Mouse (Mus musculus): ENCODE results near the gene Ppp4r3a. TPM values are rescaled to one million over a fixed set of nuclear protein-coding genes. Genes with fewer than 3 reads are reported as not detected.

Ppp4r3a gene
- polyA plus RNA-seq, 1 experiment from 2014 or later, result 31.1 TPM

DNA sequence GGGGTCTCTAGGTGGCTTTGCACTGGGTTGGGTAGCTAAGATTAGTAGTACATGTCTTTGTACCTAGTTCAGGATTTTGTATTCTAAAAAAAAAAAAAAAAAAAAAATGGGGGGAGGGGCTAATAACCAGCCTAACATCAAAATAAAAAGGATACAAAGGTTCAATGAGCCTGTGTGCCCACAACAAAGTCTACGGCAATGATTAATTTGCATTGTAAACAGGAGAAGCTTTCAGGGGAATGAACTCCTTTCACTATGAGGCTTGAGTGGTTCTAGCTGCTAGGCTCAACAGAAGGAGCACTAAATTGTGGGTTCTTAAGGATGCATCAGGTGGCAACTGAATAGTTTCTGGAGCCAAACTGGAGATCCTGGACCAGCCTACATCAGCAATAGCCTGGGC, 17.2 kb downstream of the Ppp4r3a start:
- no peak overlapping the region for H3K4me2 ChIP-seq (ENCODE audit: low read length)
- no peaks in the 10 kb centered on the region for H3K4me1 ChIP-seq (replicated peaks; ENCODE audit: insufficient read depth, low read length)
- no peak overlapping the region for H3K9ac ChIP-seq (ENCODE audit: low read depth, low read length)
- no peak overlapping the region for H3K4me3 ChIP-seq (replicated peaks; ENCODE audit: low read depth, low read length)
- no peak for ATAC-seq (replicated peaks; ENCODE audit: low FRiP score, low read depth)
- no peaks in the 10 kb centered on the region for H3K27me3 ChIP-seq (ENCODE audit: insufficient read depth, low read length)
- TF ChIP-seq CTCF (IDR thresholded peaks at IDR 0.05; ENCODE audit: low read depth), result no peak
- WGBS, result 83% methylated on average over 1 of the region's 1 CpGs
- no peak for DNase-seq (ENCODE audit: low spot score)
- no peaks in the 10 kb centered on the region for H3K9me3 ChIP-seq (replicated peaks; ENCODE audit: low read length)
- no peak overlapping the region for H3K27ac ChIP-seq
- H3K36me3 ChIP-seq (ENCODE audit: insufficient read depth, low read length), result peaks cover 17% of the 10 kb centered on the region

- H3K27ac ChIP-seq, result no peak overlapping the region
- no peaks in the 10 kb centered on the region for H3K27me3 ChIP-seq (ENCODE audit: insufficient read depth, low read length)
- H3K36me3 ChIP-seq (ENCODE audit: insufficient read depth, low read length), result peaks cover 28% of the 10 kb centered on the region
- ATAC-seq (replicated peaks; ENCODE audit: low FRiP score, low read depth) (no peak), DNase-seq (ENCODE audit: low spot score) (no peak)
- H3K4me2 ChIP-seq (ENCODE audit: low read length), result no peak overlapping the region
- no peaks in the 10 kb centered on the region for H3K4me1 ChIP-seq (replicated peaks; ENCODE audit: insufficient read depth, low read length)
- no peak for TF ChIP-seq CTCF (IDR thresholded peaks at IDR 0.05; ENCODE audit: low read depth)
- no peaks in the 10 kb centered on the region for H3K9me3 ChIP-seq (replicated peaks; ENCODE audit: low read length)
- H3K4me3 ChIP-seq (replicated peaks; ENCODE audit: low read depth, low read length), result no peak overlapping the region
- H3K9ac ChIP-seq (ENCODE audit: low read depth, low read length), result no peak overlapping the region
Observed at GRCm38 (mm10) chr12:101039956-101040355, 43.5 kb downstream of the Ppp4r3a start.

DNA sequence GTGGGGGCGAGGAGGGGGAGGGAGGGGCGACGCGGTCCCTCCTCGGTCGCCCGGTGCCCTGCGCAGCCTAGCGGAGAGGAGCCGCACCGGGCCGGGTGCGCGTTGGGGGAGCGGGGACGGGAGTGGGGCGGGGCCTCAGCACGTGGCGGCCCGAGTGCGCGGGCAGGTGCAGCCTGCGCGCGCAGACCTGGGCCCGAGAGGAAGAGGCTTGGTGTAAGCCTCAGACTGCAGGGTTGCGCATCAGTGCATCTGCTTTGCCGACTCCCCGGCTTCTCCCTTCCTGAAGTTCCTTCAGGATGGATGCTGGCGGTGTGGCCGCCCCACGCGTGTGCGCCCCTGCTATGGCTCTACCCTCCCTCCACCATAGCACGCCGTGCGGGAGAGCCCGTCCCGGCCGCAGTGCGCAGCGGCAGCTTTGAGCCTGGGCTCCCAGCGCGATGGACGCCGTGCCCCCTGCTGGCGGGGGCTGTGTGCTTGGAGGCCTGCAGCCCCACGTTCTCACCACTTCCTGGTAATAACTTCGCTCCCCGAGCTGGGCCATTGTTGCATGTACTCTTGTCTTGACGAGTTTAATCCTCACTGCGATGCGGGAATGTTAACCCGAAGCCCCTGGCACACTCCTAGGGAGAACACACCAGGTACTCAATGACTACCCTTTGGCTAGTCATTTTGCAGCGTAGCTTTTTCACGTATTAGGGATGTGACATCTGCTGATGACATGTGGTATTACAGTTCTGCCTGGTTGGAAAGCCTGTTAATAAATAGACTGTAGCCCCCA, 54.4 kb downstream of the Ppp4r3a start, which contains the start of gene Ccdc88c:
Ccdc88c (minus strand) TSS at position 103 of the 778 bp plus-strand sequence.
- ATAC-seq (replicated peaks; ENCODE audit: low FRiP score, low read depth) (peak; percentile 90), DNase-seq (ENCODE audit: low spot score) (peak; percentile 91)
- no peaks in the 10 kb centered on the region for H3K9me3 ChIP-seq (replicated peaks; ENCODE audit: low read length)
- H3K36me3 ChIP-seq (ENCODE audit: insufficient read depth, low read length), result no peaks in the 10 kb centered on the region
- WGBS, result under 1% methylated on average over 32 of the region's 56 CpGs
- peak within 1 kb of the TSS; percentile 86 for H3K27ac ChIP-seq
- H3K4me2 ChIP-seq (ENCODE audit: low read length), result peak within 1 kb of the TSS; percentile 90
- peaks cover 4% of the 10 kb centered on the region; the same call in 1 of the 2 replicates for H3K4me1 ChIP-seq (replicated peaks; ENCODE audit: insufficient read depth, low read length)
- H3K27me3 ChIP-seq (ENCODE audit: insufficient read depth, low read length), result no peaks in the 10 kb centered on the region
- peak within 1 kb of the TSS; percentile 80 for H3K4me3 ChIP-seq (replicated peaks; ENCODE audit: low read depth, low read length)
- TF ChIP-seq CTCF (IDR thresholded peaks at IDR 0.05; ENCODE audit: low read depth), result peak; percentile 78
- peak within 1 kb of the TSS; percentile 79 for H3K9ac ChIP-seq (ENCODE audit: low read depth, low read length)

DNA sequence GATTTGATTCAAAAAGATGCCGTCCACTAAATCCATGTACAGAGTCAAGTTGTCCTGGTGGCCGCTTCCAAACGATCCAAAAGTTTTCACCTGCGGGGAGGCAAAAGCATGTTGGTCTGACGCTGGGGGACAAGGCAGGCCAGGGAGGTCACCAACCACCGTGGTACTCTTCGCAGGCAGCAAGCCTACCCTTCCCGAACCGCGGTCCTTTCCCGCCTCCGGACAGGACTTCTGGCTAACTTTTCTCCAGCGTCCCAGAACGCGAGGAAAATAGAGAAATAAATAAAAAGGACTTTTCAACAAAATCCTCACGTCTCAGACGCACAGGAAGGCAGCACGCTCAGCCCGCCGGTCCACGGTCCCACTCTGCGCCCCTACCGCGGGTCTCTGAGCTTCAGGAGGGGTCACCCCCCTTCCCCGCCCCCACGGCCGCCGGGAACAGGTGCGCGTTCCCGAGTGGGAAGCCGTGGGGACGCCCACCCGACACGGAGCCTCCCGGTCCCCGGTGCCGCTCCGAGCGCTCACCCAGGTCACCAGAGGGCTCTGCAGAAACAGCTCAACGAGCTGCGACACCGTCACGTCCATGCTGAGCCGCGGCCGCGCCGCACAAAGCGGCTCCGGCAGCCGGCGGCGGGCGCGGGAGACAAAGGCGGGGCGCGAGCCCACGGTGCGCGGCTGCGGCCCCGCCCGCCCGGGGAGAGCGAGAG, 55.1 kb downstream of the Ppp4r3a start:
- H3K9ac ChIP-seq (ENCODE audit: low read depth, low read length), result peak overlapping the region; percentile 79
- H3K27ac ChIP-seq, result peak overlapping the region; percentile 86
- DNase-seq (ENCODE audit: low spot score) (no peak), ATAC-seq (replicated peaks; ENCODE audit: low FRiP score, low read depth) (no peak)
- TF ChIP-seq CTCF (IDR thresholded peaks at IDR 0.05; ENCODE audit: low read depth), result 0 out of 2 replicates have a peak, but pooled peaks have one; percentile 1
- WGBS, result under 1% methylated on average over 50 of the region's 67 CpGs
- no peaks in the 10 kb centered on the region for H3K27me3 ChIP-seq (ENCODE audit: insufficient read depth, low read length)
- peak overlapping the region; percentile 80 for H3K4me3 ChIP-seq (replicated peaks; ENCODE audit: low read depth, low read length)
- peak overlapping the region; percentile 90 for H3K4me2 ChIP-seq (ENCODE audit: low read length)
- no peaks in the 10 kb centered on the region for H3K36me3 ChIP-seq (ENCODE audit: insufficient read depth, low read length)
- peaks cover 4% of the 10 kb centered on the region; the same call in 1 of the 2 replicates for H3K4me1 ChIP-seq (replicated peaks; ENCODE audit: insufficient read depth, low read length)
- H3K9me3 ChIP-seq (replicated peaks; ENCODE audit: low read length), result no peaks in the 10 kb centered on the region

DNA sequence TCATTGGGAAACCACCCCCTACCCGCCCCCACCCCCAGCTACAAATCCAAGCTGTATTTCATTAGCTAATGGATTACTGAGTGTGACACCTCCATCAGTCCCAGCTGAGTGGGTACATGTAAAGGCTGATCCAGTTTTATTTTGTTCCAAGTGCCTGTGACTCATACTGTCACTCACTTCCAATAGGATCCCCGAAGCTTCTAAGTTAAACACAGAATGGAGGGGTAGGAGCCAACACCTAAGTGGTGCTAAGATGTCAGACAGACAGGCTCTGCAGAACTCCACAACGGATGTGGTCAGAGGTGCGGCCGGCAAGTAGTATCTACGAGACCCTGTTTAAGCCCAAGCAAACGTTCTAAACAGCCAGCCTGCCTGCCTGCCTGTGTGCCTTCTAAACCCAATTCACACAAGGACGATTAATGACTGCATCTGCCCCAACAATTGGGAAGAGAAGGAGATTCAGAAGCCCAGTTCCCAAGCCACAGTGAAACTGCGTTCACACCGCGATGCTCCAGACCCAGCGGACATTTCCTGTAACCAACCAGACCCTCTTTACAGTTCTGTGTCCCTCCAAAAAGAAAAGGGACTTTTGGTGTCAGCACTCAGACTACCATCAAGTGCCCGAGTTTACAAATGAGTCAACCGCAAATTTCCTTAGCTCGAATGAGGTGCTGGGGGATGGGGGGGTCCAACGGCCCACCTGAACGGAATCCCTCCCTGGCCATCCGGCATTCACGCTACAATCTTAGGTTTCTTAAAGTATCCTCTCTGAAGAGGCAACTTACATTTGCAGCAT, 55.9 kb downstream of the Ppp4r3a start:
- Histone ChIP-seq H3K27ac (peak overlapping the region; percentile 86), H3K4me1 (replicated peaks; ENCODE audit: insufficient read depth, low read length) (peaks cover 4% of the 10 kb centered on the region; the same call in 1 of the 2 replicates), H3K4me3 (replicated peaks; ENCODE audit: low read depth, low read length) (peak overlapping the region; percentile 80), H3K9me3 (replicated peaks; ENCODE audit: low read length) (no peaks in the 10 kb centered on the region), H3K27me3 (ENCODE audit: insufficient read depth, low read length) (no peaks in the 10 kb centered on the region), H3K4me2 (ENCODE audit: low read length) (peak overlapping the region; percentile 90), H3K36me3 (ENCODE audit: insufficient read depth, low read length) (no peaks in the 10 kb centered on the region), H3K9ac (ENCODE audit: low read depth, low read length) (peak overlapping the region; percentile 79)
- 2% methylated on average over 19 of the region's 19 CpGs for WGBS
- ATAC-seq (replicated peaks; ENCODE audit: low FRiP score, low read depth), result peak; percentile 31
- DNase-seq (ENCODE audit: low spot score), result peak; percentile 51
- TF ChIP-seq CTCF (IDR thresholded peaks at IDR 0.05; ENCODE audit: low read depth), result no peak

- DNase-seq (ENCODE audit: low spot score), result no peak
- TF ChIP-seq CTCF (IDR thresholded peaks at IDR 0.05; ENCODE audit: low read depth), result no peak
- no peak for ATAC-seq (replicated peaks; ENCODE audit: low FRiP score, low read depth)
- H3K4me1 ChIP-seq (replicated peaks; ENCODE audit: insufficient read depth, low read length), result peaks cover 4% of the 10 kb centered on the region; the same call in 1 of the 2 replicates
- H3K27ac ChIP-seq, result peak overlapping the region; percentile 67
- 0 out of 2 replicates have a peak, but pooled peaks cover 2% of the 10 kb centered on the region for H3K36me3 ChIP-seq (ENCODE audit: insufficient read depth, low read length)
- H3K4me3 ChIP-seq (replicated peaks; ENCODE audit: low read depth, low read length), result peak overlapping the region; percentile 80
- H3K27me3 ChIP-seq (ENCODE audit: insufficient read depth, low read length), result no peaks in the 10 kb centered on the region
- 9% methylated on average over 14 of the region's 14 CpGs for WGBS
- H3K4me2 ChIP-seq (ENCODE audit: low read length), result peak overlapping the region; percentile 90
- no peaks in the 10 kb centered on the region for H3K9me3 ChIP-seq (replicated peaks; ENCODE audit: low read length)
- 0 out of 2 replicates have a peak overlapping the region, but pooled peaks have one; percentile 4 for H3K9ac ChIP-seq (ENCODE audit: low read depth, low read length)
Observed at GRCm38 (mm10) chr12:101026946-101027345, 56.6 kb downstream of the Ppp4r3a start.

Data from kidney, postnatal 0 days (tissue).